Mouse (Mus musculus): ENCODE measurements at regions not wholly inside any gene's neighbourhood (a gene's known extent, or its start where the extent isn't known, plus 50 kb on each side); places are given as distances from the start of the nearest gene placed in this dataset.

- in situ Hi-C loops (cut with MboI, MseI) = loop anchor here in 1 of 2 experiments (25.0 kb wide), 1 partner anchor 1376 kb away; no protein-coding TSS in a partner anchor
These were observed 58.7 kb upstream of the Lnp1 start for GRCm38 (mm10) chr16:56986514-56986913.
